Mouse (Mus musculus) liver, embryonic 14.5 days (tissue): ENCODE measurements around the gene Tssk4. TPM values are rescaled to one million over a fixed set of nuclear protein-coding genes. Genes with fewer than 3 reads are reported as not detected.

Experiments used
- ATAC-seq: fragments of 200-750 bp; cut with Nextera tagmentation; 2 replicates; pipeline ENCODE4 v1.8.0; 2017; ENCODE audit warnings: moderate number of reproducible peaks, mild to moderate bottlenecking, moderate library complexity; ENCODE audit not compliant: insufficient read depth
- DNase-seq, 3 experiments: peaks; one replicate each; pipeline ENCODE4 v3.0.0-alpha.2; 2012 to 2013; ENCODE audit warnings: low read depth in 3 of 3, low spot score in 3 of 3
- H3K27ac ChIP-seq: fragments of 300-500 bp; sonication (generic); 2 replicates; pipeline ENCODE4 v1.5.1; 2014; ENCODE audit warnings: moderate library complexity, mild to moderate bottlenecking, control low read depth, inconsistent platforms
- H3K27me3 ChIP-seq: fragments of 300-500 bp; sonication (generic); 2 replicates; pipeline ENCODE4 v1.6.1; 2014; ENCODE audit warnings: mild to moderate bottlenecking, low read length, moderate library complexity; ENCODE audit not compliant: control insufficient read depth, insufficient read depth
- H3K36me3 ChIP-seq: fragments of 300-500 bp; sonication (generic); replicated peaks from 2 replicates; pipeline ENCODE4 v1.6.1; 2014; ENCODE audit warnings: low read depth; ENCODE audit not compliant: control insufficient read depth, insufficient read depth
- H3K4me1 ChIP-seq, 2 experiments: fragments of 200-500 bp in 1 of 2; fragments of 300-500 bp in 1 of 2; sonication (generic) in 1 of 2; replicated peaks; 2 replicates each; pipeline ENCODE4 v1.6.1; 2012 to 2014; ENCODE audit warnings: antibody characterized with exemption in 1 of 2, inconsistent platforms in 1 of 2, low read length in 1 of 2; ENCODE audit not compliant: control insufficient read depth in 2 of 2, insufficient read depth in 2 of 2
- H3K4me2 ChIP-seq: fragments of 300-500 bp; sonication (generic); 2 replicates; pipeline ENCODE4 v1.6.1; 2014; ENCODE audit warnings: low read depth, mild to moderate bottlenecking, control low read depth, moderate library complexity
- H3K4me3 ChIP-seq, 2 experiments: fragments of 200-500 bp in 1 of 2; fragments of 300-500 bp in 1 of 2; sonication (generic) in 1 of 2; 2 replicates each; pipeline ENCODE4 v1.5.1; 2012 to 2014; ENCODE audit warnings: low read depth in 2 of 2, low read length in 2 of 2, mild to moderate bottlenecking in 2 of 2, control low read depth in 1 of 2, inconsistent platforms in 1 of 2, moderate library complexity in 1 of 2; ENCODE audit not compliant: insufficient read depth in 1 of 2
- H3K9ac ChIP-seq: fragments of 300-500 bp; sonication (generic); replicated peaks from 2 replicates; pipeline ENCODE4 v1.6.1; 2014; ENCODE audit warnings: mild to moderate bottlenecking, control low read depth, moderate library complexity
- H3K9me3 ChIP-seq: fragments of 300-500 bp; sonication (generic); 2 replicates; pipeline ENCODE4 v1.6.1; 2016; ENCODE audit warnings: low read length, mixed read lengths; ENCODE audit not compliant: control insufficient read depth
- CTCF ChIP-seq: IDR thresholded peaks from 2 replicates; pipeline ENCODE4 v1.5.1; 2016; ENCODE audit warnings: antibody characterized with exemption, low read depth, control low read depth
- EP300 ChIP-seq: IDR thresholded peaks from 2 replicates; pipeline ENCODE4 v1.6.1; 2016; ENCODE audit warnings: antibody characterized with exemption, low read depth
- WGBS: fragments of 180-500 bp; shearing (Covaris S2); extraction: QIAGEN DNeasy Blood & Tissue Kit; methylation state at CpG from one replicate; pipeline ENCODE4 v1.1.7; 2014; ENCODE audit not compliant: insufficient replicate concordance; 5-methylcytosine and 5-hydroxymethylcytosine counted together
- polyA plus RNA-seq, 2 experiments: library from polyadenylated mRNA; depleted of rRNA in 1 of 2; stranded (reverse) in 1 of 2; unstranded in 1 of 2; fragments of >200 nt; fragmentation: Nextera tagmentation in 1 of 2; extraction: Ambion mirVana in 1 of 2; gene quantifications; 2 replicates each; pipeline versions ENCODE4 v1.2.1 to v1.2.3; 2012 to 2014

Tssk4 gene
- polyA plus RNA-seq, 2 experiments: 0.19 to 0.39 TPM

DNA sequence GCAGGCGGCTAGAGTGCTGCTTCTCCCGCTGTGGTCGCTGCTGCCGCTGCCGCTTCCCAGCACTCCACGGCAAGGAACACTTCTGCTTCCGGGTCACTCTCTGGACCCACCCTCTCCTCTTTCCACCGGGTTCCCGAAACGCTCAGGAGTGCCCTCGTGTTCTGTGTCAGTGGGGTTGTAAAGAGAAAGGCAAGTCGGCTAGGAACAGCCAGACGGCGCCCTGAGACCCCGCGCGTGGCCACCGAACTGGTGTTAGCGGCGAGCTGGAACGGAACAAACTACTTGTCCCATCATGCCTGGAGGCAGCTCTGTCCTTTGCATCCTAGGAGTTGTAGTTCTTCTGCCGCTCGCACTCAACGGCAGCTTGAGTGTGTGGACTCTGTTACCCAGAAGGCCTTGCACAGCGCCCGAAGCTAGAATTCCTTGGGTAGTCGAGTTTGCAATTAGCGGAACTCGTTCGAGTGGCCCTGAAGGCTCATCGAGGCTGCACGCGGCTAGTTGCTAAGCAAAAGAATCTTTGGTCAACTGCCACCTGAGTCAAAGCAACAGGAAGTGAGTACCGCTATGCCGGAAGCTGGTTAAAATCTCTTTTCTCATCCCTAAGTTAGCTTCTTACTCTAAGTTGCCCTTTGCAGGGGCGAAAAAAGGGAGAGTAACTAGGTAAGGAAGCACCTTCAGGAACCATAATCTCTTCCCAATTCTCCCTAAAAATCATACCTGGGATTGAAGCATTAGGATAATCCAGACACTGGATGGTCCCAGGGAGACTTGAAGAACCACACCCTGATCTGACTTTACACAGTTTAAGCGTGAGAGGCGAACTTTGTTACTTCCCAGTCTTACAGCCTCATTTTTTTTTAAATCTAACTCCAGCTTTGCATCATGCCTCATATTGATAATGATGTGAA lies 22.1 kb downstream of the Tssk4 start, which contains the start of the genes Gmpr2 and Nedd8:
TSS of gene Gmpr2 (plus strand) at position 109 of the 908 bp plus-strand sequence.
TSS of gene Nedd8 (minus strand) at position 292 of the 908 bp plus-strand sequence.
- peak within 1 kb of the TSS; percentile 95 for H3K4me2 ChIP-seq
- peaks cover 20% of the 10 kb centered on the region for H3K36me3 ChIP-seq
- TF ChIP-seq CTCF (no peak), EP300 (no peak)
- under 1% methylated on average over 38 of the region's 38 CpGs for WGBS
- DNase-seq (peak; percentile 90 to 94 (median 92)), ATAC-seq (peak; percentile 98)
- peak within 1 kb of the TSS; percentile 90 to 99 for H3K4me3 ChIP-seq
- H3K27me3 ChIP-seq: no peaks in the 10 kb centered on the region
- peak within 1 kb of the TSS; percentile 90 for H3K9ac ChIP-seq
- H3K27ac ChIP-seq: peak within 1 kb of the TSS; percentile 90
- H3K4me1 ChIP-seq: peaks cover 3 to 4% of the 10 kb centered on the region in 2 experiments; a peak in 2 of 4 replicates
- no peaks in the 10 kb centered on the region for H3K9me3 ChIP-seq

DNA sequence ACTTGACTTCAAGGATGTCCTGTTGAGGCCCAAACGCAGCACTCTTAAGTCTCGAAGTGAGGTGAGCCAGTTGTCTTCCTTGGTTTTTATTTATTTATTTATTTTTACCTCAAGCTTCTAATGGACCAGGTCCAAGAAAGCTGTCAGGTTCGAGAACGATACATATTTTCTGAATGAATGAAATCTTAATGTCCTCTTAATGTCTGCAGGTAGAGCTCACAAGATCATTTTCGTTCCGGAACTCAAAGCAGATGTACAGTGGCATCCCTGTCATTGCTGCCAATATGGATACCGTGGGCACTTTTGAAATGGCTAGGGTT lies 22.7 kb downstream of the Tssk4 start:
- Histone ChIP-seq H3K9ac (peak overlapping the region; percentile 90), H3K27me3 (no peaks in the 10 kb centered on the region), H3K27ac (peak overlapping the region; percentile 90), H3K4me3 (peak overlapping the region; percentile 90 to 99), H3K36me3 (peaks cover 22% of the 10 kb centered on the region), H3K9me3 (no peaks in the 10 kb centered on the region), H3K4me2 (peak overlapping the region; percentile 95), H3K4me1 (peaks cover 3 to 4% of the 10 kb centered on the region in 2 experiments; a peak in 2 of 4 replicates)
- DNase-seq (no peak), ATAC-seq (no peak)
- 56% methylated on average over 7 of the region's 7 CpGs for WGBS
- no peak for TF ChIP-seq EP300
- TF ChIP-seq CTCF: no peak

DNA sequence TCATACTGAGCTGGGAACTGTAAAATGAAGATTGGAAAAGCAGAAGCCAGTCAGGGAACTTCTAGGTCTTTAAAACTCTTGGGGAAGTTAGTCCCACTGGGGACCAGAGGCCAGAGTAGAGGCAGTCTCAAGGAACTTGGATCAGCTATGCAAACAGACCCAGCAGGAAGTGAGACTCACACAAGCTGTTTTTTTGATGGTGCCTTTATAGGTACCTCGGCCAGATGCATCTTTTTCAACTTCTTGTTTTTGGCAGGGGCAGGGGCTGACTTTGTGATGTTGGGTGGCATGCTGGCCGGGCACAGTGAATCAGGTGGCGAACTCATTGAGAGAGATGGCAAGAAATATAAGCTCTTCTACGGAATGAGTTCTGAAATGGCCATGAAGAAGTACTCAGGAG lies 27.6 kb downstream of the Tssk4 start:
- Histone ChIP-seq H3K4me3 (no peak overlapping the region), H3K27ac (no peak overlapping the region), H3K4me2 (no peak overlapping the region), H3K36me3 (peaks cover 43% of the 10 kb centered on the region), H3K9ac (no peak overlapping the region), H3K4me1 (peaks cover 2 to 12% of the 10 kb centered on the region in 2 experiments; a peak in 3 of 4 replicates), H3K27me3 (no peaks in the 10 kb centered on the region), H3K9me3 (no peaks in the 10 kb centered on the region)
- WGBS: 70% methylated on average over 4 of the region's 4 CpGs
- DNase-seq (no peak), ATAC-seq (no peak)
- TF ChIP-seq EP300: no peak
- TF ChIP-seq CTCF: no peak

DNA sequence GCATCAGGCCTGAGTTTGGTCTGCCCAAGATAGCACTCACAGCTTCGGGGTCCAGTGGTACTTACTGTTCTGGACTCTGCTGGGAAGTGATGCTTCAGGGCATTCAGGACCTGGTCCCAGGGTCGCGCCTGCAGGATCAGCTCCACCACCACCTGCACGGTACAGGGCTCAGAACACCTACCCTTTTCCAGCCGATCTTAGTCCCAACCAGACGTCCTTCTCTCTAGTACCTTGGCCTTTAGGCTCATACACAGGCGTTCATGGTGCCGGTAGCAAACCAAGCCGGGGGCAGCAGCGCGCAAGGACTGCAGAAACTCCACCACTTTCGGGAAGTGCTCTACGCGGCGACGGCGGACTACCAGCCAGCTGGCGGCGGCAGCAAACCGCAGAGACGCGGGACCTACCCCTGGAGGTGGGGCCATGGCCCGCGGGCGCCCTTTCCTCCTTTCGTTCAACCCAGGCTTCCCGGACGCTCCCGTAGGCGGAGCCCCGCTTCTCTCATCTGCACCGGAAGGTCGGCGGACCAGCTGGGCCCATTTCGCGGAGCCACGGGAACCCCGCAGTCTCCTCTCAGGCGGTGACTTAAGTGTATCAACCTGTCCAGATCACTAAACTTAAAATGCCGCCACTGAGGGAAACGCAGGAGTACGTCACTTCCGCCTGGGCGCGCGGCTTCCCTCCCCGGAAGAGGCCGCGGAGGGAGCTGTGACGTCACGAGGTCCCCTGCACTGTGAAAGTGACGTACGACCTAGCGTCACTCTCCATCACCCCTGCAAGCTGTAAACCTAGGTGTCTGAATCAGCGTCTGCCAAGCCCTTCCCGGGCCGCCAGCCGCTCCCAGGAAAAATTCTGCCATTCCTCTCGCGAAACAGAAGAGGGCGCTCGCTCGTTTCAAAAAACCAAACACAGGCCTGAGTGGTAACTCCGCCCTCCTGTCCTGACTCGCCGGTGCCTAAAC lies 31.5 kb downstream of the Tssk4 start, which contains the start of gene Tinf2:
TSS of gene Tinf2 (minus strand) at position 661 of the 958 bp plus-strand sequence.
- peak; percentile 94 to 95 (median 95) for DNase-seq
- peak within 1 kb of the TSS; percentile 85 for H3K4me2 ChIP-seq
- TF ChIP-seq EP300: peak; percentile 12
- peak; percentile 91 for TF ChIP-seq CTCF
- H3K27me3 ChIP-seq: no peaks in the 10 kb centered on the region
- WGBS: under 1% methylated on average over 66 of the region's 66 CpGs
- peak within 1 kb of the TSS; percentile 80 for H3K27ac ChIP-seq
- H3K4me1 ChIP-seq: peaks cover 2 to 9% of the 10 kb centered on the region in 2 experiments; a peak in 3 of 4 replicates
- peak within 1 kb of the TSS; percentile 76 for H3K9ac ChIP-seq
- peak within 1 kb of the TSS; percentile 79 to 91 for H3K4me3 ChIP-seq
- peaks cover 33% of the 10 kb centered on the region for H3K36me3 ChIP-seq
- H3K9me3 ChIP-seq: no peaks in the 10 kb centered on the region
- peak; percentile 94 for ATAC-seq
